Mouse (Mus musculus) gastrocnemius, adult 2 months (tissue): Measurements from ENCODE around the gene Tmem222. TPM values are rescaled to one million over a fixed set of nuclear protein-coding genes. Genes with fewer than 3 reads are reported as not detected.

Experiments used
- DNase-seq: peaks from one replicate; pipeline ENCODE4 v3.0.0; 2022
- H3K27ac ChIP-seq: fragments of 200-600 bp; 2 replicates; pipeline ENCODE4 v1.8.1; 2022; ENCODE audit warnings: mild to moderate bottlenecking
- H3K4me3 ChIP-seq: fragments of 200-600 bp; 2 replicates; pipeline ENCODE4 v1.8.1; 2022; ENCODE audit warnings: mild to moderate bottlenecking, moderate library complexity
- CTCF ChIP-seq: fragments of 200-600 bp; IDR thresholded peaks from 2 replicates; pipeline ENCODE4 v1.8.1; 2022; ENCODE audit warnings: antibody characterized with exemption, mild to moderate bottlenecking, moderate library complexity
- intact Hi-C: fragments of 180-260 bp; cut with DNase I; formaldehyde crosslinking; loops from one replicate; pipeline ENCODE4 v1.15.1; 2025
- total RNA-seq, 2 experiments: library from RNA; stranded (reverse); gene quantifications; 2 replicates each; pipeline ENCODE4 v1.2.3; 2021

Gene Tmem222
- total RNA-seq, 2 experiments from 2014 or later: 21.6 to 25.7 TPM

DNA sequence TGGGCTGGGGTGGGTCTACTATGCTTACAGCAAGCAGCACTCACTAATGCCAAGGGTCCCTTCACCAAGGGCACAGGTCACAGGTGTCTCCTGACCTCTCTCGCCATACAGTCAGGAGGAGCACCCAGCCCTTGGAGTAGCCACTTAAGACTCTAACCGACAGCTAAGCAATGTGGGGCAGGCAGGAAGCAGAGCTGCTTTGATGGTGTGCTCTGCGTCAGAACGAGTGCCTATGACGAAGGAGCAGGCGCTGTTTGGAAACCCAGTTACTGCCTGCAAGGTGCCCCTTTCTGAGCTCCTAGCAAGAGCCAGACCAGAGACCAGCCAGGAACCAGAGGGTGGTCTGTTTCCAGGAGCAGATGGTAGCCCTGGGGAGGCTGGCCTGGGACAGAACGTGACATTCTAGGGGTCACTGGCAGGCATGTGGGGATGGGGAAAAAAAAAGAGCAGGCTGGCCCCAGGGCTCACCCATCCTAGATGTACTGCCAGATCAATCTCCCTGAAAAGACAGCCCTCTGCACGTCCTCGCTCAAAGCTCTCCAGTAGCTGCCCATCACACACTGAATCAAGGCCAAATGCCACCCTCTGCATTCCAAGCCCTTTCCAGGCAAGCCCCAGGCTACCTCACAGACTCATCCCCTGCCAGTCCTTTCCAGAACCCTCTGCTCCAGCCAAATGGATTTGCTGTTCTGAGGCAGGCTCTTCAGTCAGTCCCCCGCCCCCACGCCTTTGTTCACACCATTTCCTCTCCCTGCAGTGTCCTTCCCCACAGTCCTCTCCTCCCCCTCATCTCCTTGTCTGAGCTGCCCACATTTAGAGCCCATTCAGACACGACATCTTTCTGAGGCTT lies 21.1 kb upstream of the Tmem222 start:
- intact Hi-C loops: loop anchor here (1.0 to 5.0 kb wide), 2 partner anchors 66 to 289 kb away; no protein-coding TSS in a partner anchor
- peak; percentile 43 for DNase-seq
- TF ChIP-seq CTCF: no peak
- H3K27ac ChIP-seq: peak overlapping the region; percentile 52
- no peak overlapping the region for H3K4me3 ChIP-seq

GRCm38 (mm10) chr4:133297801-133298238 lies 20.2 kb upstream of the Tmem222 start:
- H3K27ac ChIP-seq: peak overlapping the region; percentile 52
- intact Hi-C loops: loop anchor here (2.0 to 5.0 kb wide), 2 partner anchors 66 to 81 kb away; no protein-coding TSS in a partner anchor
- peak; percentile 88 for DNase-seq
- no peak overlapping the region for H3K4me3 ChIP-seq
- TF ChIP-seq CTCF: peak; percentile 97; the same call in 1 of the 2 replicates

- intact Hi-C loops: loop anchor here (2.0 to 5.0 kb wide), 2 partner anchors 65 to 81 kb away; no protein-coding TSS in a partner anchor
- DNase-seq: no peak
- Histone ChIP-seq H3K27ac (peak overlapping the region; percentile 35; the same call in 1 of the 2 replicates), H3K4me3 (no peak overlapping the region)
- TF ChIP-seq CTCF: no peak
Observed at GRCm38 (mm10) chr4:133297360-133297759, 19.8 kb upstream of the Tmem222 start.

DNA sequence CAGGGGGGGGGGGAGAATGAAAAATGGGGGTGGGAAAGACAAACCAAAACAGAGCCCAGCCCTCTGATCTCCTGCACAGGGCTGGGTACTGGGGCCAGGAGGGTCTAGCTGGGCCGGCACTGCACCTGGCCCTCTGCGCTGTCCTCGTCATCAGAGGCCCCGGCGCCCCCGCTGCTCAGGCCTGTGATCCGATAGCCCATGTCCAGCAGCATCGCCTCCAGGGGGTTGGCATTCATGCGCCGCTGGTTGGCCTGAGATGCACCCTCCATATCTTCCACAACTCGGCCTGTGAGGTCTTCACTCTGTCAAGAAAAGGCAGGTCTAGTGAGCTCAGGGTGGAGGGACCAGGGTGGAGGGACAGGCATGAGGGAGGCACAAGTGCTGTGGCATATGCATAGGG lies 16.5 kb upstream of the Tmem222 start:
- intact Hi-C loops: no loop called here
- DNase-seq: peak; percentile 23
- Histone ChIP-seq H3K27ac (no peak overlapping the region), H3K4me3 (no peak overlapping the region)
- TF ChIP-seq CTCF: no peak

DNA sequence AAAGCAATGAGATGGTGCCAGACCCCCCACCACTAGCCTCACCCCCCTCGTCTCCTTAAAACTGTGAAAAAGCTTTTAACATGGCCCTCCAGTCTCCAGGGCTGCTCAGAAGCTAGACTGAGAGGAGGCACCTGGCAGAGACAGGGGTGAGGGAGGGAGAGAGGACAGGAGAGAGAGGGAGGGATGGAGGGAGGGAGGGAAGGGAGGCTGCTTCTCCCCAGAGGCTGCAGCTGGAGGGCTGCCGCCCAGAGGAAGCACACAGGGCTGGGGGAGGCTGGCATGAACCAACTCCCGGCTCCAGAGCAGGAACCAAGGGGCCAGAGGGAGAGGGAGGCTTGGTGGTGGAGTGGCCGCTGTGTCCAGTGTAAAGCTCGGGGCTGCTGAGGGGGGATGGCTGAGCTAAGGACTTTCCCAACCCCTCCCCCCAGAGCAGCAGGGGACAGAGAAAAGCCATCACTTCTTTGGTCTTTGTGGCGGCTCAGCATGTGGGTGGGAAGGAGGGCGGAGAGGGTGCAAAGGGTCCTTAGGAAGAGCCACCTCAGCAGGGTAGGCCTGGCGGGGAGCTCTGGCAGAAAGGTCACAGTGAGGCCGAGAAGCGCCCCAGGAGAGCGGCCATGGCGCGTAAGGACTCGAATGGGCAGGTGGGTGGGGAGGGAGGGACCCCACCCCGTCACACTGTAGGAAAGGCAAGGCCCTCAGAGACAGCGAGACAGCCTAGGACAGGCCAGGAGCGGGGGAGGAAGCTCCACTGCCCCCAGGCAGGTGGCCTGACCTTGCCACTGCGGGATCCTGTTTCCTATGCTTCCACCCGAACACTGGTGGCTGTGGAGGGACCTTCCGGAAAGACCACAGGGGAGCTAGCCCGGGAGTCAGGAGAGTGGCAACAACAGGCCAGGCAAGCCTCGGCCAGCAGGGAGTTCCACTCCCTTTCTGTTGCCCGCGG lies 15.6 kb upstream of the Tmem222 start:
- no peak for TF ChIP-seq CTCF
- Histone ChIP-seq H3K4me3 (no peak overlapping the region), H3K27ac (no peak overlapping the region)
- DNase-seq: peak; percentile 20
- intact Hi-C loops: no loop called here

GRCm38 (mm10) chr4:133292405-133292804 lies 14.8 kb upstream of the Tmem222 start:
- H3K4me3 ChIP-seq: no peak overlapping the region
- intact Hi-C loops: no loop called here
- DNase-seq: peak; percentile 6
- H3K27ac ChIP-seq: no peak overlapping the region
- TF ChIP-seq CTCF: no peak

DNA sequence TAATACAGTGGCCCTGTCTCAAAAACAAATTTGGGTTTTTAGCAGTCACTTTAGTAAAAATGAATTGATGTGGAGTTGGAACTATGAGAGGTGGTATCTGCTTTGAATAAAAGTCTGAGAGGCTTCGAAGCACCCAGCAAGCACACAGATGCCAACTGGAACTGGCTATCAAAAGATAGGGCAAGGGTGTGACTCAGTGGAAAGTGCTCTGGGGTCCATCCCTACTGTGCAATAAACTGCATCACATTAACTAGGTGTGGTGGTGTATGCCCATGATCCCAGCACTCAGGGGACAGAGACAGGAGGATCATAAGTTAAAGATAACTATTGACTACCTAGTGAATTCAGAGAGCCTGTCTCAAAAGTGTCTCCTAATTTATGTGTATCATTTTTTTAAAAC lies 13.7 kb upstream of the Tmem222 start:
- no peak for DNase-seq
- intact Hi-C loops: no loop called here
- Histone ChIP-seq H3K4me3 (no peak overlapping the region), H3K27ac (no peak overlapping the region)
- no peak for TF ChIP-seq CTCF

GRCm38 (mm10) chr4:133286476-133287077 lies 9.0 kb upstream of the Tmem222 start:
- Histone ChIP-seq H3K27ac (no peak overlapping the region), H3K4me3 (no peak overlapping the region)
- peak; percentile 10 for DNase-seq
- intact Hi-C loops: no loop called here
- TF ChIP-seq CTCF: no peak

DNA sequence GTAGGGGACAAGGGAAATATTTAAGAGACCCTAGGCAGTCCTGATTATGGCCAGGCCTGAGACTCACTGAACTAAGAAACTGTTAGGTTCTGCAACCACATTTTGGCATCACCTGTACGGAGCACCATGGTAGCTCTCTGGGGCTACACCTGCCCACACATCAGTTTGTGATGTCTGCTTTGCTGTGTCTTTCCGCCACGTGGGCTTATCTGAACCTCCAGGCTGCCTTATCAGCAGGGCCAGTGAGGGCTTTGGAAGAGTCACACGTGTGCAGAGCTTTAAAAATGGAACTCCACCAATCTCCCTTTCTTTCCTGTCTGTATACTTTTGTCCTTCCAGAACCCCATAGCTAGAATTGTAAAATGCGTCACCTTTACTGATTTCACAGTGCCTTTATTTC lies 8.4 kb upstream of the Tmem222 start:
- no peak overlapping the region for H3K4me3 ChIP-seq
- TF ChIP-seq CTCF: no peak
- no peak overlapping the region for H3K27ac ChIP-seq
- intact Hi-C loops: no loop called here
- DNase-seq: peak; percentile 4

DNA sequence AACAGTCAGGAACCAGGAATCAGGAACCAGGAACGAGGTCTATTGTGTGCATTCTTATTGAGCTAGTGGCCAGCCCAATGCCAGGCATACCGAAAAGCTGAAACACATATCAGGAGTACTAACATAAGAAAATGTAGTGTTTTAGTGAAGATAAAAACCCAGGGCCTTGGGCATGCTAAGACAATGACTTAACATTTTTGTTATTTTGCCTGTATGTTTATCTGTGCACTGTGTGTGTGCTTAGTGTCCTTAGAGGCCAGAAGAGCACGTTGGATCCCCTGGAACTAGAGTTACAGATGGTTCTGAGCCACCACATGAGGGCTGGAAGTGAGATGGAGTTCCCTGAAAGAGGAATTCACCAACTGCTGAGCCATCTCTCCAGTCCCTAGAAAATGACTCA lies 7.7 kb upstream of the Tmem222 start:
- intact Hi-C loops: no loop called here
- no peak overlapping the region for H3K4me3 ChIP-seq
- H3K27ac ChIP-seq: no peak overlapping the region
- DNase-seq: peak; percentile 1
- TF ChIP-seq CTCF: no peak

DNA sequence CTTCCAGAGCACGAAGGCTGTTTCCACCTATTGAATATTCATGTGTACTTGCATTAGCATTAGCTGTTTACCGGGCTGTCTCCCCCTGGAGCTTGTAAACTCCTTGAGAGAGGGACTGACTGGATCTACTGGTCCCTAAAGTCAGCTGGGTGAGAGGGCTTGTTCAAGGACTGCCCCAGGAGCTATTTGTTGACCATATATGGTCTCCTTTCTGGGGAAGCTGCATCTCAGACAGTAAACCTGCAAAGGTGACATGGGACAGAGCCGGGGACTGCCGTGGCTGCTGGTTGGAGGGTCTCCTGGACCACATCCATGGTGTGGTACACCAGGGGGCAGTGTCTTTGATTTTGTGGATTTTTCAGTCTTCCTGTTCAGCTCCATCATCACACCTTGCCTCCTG lies 5.1 kb upstream of the Tmem222 start:
- intact Hi-C loops: no loop called here

DNA sequence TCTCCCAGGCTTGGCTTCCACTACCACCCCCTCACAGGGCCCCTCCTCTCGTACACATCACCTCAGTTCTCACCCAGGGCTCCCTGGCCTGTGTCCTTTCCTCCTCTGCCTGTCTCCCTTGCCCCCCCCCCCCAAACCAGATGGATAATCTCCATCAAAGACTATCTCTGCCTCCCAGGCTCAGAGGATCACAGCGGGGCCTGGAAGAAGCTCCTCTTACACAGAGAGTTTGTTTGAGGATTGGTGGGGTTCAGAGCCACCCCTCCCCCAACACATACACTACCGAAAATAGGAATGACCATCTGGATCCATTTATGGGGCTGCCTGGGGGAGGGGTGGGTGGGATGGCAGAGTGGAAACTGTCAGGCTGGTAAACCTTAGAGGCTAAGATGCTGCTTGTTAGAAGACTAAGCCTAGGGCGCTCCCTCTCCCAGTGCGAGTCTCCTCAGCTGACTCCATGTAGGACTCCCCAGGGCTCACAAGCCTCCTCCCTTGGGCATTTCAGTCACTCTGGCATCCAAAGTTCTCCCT lies 4.4 kb upstream of the Tmem222 start:
- Histone ChIP-seq H3K4me3 (no peak overlapping the region), H3K27ac (no peak overlapping the region)
- intact Hi-C loops: no loop called here
- TF ChIP-seq CTCF: no peak
- peak; percentile 13 for DNase-seq

More for the DNA sequence above, 5.1 kb upstream of the Tmem222 start:
- peak; percentile 6 for DNase-seq
- TF ChIP-seq CTCF: no peak
- H3K27ac ChIP-seq: no peak overlapping the region
- H3K4me3 ChIP-seq: no peak overlapping the region
